Mouse (Mus musculus) erythroblast, adult 5-6 weeks (primary cell): ENCODE data around the gene Cd164l2. TPM values are rescaled to one million over a fixed set of nuclear protein-coding genes. Genes with fewer than 3 reads are reported as not detected.

Source experiments
- ATAC-seq: replicated peaks from 2 replicates; pipeline ENCODE4 v1.8.0; 2016; ENCODE audit warnings: moderate number of reproducible peaks, mild to moderate bottlenecking, moderate TSS enrichment, inconsistent platforms; ENCODE audit not compliant: poor library complexity, low FRiP score, severe bottlenecking
- total RNA-seq, 2 experiments: library from RNA; stranded (forward) in 1 of 2; stranded (reverse) in 1 of 2; fragments of 150-400 nt in 1 of 2; fragments of 200-764, 138-1000 nt in 1 of 2; gene quantifications; 2 replicates each; pipeline versions ENCODE4 v1.2.3 to v1.2.4; 2015 to 2017; ENCODE audit warnings: low replicate concordance in 2 of 2

Cd164l2 gene
- total RNA-seq (2015; ENCODE audit: low replicate concordance) (not detected in 2 replicates), total RNA-seq (2017; ENCODE audit: low replicate concordance) (not detected in 2 replicates)

DNA sequence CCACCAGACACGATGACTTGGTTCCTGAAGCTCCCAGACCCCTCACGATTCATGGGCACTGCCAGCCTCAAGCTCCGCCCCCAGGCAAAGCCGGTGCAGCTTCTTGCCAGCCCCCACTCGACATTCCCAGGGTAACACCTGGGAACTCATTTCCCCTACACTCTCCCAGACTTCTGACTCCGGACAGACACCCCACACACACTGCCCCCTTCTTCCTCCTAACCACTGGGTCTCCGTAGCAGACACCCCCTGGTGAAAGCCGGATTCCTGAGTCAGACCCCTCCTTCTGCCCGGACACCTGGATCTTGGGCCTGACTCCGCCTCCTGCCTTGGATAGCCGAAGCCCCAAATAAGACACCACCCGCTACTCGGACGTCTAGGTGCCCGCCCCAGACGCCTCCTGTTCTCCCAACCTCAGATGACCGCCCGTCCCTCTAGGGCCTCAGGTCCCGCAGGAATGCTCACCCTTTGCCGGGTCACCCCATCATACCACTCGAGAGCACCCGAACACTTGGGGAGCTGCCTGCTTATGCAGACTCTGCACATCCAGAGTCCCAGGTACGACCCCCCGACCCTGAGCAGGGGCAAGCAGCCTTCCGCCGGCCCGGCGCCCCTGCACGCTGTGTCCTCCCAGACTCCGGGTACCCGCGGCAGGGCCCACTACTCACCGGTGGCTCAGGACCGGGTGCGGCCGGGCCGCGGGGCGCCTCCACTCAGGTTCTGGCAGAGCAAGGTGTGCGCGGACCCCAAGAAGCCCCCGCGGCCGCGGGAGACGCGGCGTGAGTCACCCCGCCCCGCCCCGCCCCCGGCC, at the start of gene Cd164l2, which contains the start of gene Gpr3:
Gene Cd164l2, plus strand, starts transcription at position 381 of the 811 bp plus-strand sequence.
Gene Gpr3, minus strand, starts transcription at position 786 of the 811 bp plus-strand sequence.
- no peak for ATAC-seq

DNA sequence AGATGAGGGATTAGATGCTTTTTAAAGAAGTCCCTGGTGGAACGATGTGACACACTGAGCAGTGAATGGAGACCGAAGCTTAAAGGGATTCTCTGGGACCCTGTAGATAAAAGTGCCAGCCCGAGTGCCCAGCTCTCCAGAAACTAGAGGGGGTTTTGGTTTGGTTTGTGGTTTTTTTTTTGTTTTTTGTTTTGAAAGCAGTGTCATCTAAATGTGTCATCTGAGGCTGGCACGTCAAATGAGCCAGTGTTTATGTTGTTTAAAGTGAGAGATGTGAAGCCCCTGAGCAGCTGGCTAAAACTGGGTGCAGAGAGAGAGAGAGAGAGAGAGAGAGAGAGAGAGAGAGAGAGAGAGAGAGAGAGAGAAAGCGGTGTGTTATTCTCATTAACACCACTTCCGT, 49.7 kb upstream of the Cd164l2 start:
- no peak for ATAC-seq

DNA sequence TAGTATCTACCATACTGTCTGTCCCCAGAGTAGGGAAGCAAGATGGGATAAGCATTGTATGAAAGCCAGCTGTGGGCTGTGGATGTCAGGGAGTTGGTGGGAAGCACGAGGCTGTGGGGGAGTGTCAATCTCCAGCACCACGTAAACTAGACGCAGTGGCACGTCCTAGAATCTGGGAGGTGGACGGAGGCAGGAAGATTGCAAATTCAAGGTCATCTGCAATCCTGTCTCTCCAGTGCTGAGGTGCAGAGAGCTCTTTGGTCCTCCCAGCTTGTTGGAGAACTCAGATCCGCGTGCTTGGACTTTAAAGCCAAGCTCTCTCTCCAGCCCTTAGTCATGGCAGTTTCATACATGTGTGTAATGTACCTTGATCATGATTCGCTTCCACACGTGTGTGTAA, 45.2 kb upstream of the Cd164l2 start:
- ATAC-seq: no peak

DNA sequence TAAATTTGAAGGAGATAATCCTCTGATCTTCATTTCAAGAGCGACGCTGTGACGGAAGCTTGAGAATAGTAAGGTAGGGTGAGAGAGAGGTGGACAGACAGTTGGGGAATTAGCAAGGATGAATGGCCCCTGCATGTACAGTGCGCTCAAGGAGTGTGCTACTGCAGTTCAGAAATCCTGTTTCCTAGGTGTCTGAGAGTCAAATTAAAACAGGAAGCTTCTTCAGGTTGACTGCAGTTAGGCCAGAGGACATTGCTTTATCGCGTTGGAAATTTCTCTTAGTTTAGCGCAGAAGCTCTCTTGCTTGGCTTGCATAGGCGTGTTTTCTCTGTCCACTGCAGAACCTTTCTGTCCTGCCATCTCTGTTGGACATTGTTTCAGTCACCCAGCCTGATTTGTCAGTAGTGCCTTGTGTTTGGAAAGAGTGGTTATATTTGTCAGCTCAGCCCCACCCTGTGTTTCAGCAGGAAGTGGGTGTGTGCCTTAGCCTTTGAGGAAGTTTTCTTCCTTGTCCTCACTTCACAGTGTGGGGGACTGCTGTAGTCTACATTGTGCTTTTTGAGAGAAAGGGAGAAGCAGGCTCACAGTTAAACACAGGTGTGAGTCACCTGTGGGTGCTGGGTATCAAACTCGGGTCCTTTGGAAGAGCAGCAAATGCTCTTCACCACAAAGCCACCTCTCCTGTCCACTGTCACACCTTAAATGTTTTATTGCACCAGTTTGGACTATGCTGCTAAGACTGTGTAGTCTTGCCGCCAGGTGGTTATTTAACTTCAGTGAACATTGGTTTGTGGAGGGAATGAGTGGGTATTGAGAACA, 42.5 kb upstream of the Cd164l2 start:
- ATAC-seq: no peak

DNA sequence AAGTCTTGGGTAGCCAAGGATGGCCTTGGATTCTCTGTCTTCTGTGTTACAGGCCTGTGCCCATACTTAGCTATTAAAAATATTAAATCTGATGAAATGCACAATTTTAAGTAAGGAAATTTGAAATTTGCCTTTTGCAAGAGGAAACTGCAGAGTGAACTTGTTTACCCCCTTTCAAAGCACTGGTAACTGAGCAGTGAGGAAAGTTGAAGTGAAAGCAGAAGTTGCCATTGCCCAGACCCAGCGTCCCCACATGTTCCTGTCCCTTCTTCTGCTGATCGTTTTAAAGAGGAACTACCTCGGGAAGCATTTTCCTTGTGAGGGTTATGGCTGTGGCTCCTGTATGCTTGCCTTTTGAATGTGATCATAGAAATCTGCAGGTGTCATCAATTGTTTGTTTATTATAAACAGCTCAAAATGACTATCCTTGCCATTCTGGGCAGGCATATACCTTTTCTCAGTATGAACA, 41.8 kb upstream of the Cd164l2 start:
- ATAC-seq: no peak

DNA sequence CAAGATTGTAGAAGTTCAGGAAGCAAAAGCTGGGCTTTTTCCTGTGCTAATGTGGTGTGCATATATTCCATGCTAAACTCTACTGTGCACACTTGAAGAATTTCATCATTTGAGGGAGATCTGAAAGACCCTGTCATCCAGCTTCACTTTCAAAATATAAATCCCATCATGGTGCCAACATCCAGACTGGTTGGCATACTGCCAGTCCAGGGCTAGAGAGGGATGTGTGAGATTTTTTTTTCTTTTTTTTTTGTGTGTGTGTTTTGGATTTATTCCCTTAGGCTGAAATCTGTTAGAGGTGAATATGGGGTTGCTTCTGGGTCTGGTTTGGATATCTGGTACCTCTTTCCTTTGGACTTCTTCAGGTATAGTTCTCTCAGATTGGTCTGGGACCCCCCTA, 41.3 kb upstream of the Cd164l2 start:
- ATAC-seq: no peak

DNA sequence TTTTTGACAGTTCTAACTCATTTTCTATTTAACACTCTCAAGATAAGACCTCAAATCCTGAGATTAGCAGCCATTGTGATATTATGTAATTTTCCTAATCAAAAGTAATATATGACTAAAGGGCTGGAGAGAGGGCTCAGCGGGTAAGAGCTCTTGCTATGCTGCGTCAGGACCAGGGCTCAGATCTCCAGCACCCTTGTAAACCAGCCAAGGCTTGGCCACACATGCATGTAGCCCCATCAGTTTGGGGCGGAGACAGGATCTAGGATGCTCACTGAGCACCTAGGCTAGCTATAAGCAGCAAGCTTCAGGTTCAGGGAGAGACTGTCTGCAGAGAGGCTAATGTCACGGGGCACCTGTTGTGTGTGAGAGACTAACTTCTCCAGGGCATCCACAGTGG, 39.5 kb upstream of the Cd164l2 start:
- no peak for ATAC-seq

DNA sequence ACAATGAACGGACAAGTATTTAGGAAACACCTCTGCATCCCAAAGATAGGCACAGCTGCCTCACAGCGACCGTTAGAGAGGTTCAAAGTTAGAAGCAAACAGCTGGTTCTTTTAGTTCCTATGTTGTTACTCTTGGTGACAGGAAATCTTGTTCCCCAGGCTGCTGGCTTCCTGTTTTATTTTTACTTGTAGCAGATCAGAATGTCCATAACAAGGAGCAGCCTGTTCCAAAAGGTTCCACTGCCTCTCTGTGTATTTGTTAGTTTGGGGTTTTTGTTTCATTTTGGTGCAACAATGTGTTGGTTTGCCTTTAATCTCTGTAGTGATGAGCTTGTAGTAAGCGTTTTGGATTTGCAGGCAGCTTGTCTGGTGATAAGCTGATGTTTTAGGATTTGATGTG, 37.6 kb upstream of the Cd164l2 start:
- ATAC-seq: no peak

DNA sequence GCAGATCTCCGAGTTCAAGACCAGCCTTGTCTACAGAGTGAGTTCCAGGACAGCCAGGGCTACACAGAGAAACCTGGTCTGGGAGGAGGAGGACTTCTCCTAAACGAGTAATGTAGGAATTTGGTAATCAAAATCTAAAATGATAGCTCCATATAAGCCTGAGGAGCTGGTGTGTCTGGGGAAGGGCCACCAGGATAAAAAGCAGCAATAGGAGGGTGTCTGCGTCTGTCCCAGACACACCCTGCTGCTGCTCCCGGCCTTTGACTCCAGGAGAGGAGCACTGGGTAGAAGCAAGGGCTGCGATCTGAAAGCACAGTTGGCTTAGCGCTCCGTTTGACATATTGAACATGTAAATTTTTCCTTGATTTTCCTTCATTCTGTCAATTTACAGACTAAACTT, 36.7 kb upstream of the Cd164l2 start:
- no peak for ATAC-seq

DNA sequence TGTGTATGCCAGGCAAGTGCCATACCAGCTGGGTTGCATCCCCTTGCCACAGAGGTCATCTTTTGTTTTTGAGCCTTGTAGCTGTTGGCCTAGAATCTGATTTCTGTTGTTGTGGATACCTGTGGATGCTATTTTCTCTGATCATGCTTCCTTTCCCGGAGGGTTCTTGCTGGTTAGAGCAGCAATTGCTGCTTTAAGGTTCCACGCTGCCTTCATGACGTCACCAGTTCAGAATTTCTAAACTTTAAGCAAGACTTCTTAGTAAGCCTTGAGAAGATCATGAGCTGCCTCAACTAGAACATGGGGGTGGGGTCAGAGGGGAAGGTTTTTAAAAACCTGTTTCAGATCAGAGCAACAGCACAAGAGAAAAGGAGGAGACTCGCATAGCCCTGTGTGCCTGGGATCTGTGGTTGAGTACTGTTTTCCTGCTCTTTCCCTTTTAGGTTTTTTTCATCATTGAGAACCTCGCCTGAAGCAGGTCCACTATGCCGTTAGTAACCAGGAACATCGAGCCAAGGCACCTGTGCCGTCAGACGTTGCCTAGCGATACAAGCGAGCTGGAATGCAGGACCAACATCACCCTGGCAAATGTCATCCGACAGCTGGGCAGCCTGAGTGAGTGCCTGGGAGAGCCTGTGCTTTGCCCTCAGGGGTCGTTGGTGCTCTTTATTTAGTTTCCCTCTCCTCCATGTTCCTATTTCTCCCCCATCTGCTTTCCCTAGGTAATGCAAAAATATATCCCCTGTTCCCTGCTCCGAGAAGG, 35.8 kb upstream of the Cd164l2 start:
- no peak for ATAC-seq

DNA sequence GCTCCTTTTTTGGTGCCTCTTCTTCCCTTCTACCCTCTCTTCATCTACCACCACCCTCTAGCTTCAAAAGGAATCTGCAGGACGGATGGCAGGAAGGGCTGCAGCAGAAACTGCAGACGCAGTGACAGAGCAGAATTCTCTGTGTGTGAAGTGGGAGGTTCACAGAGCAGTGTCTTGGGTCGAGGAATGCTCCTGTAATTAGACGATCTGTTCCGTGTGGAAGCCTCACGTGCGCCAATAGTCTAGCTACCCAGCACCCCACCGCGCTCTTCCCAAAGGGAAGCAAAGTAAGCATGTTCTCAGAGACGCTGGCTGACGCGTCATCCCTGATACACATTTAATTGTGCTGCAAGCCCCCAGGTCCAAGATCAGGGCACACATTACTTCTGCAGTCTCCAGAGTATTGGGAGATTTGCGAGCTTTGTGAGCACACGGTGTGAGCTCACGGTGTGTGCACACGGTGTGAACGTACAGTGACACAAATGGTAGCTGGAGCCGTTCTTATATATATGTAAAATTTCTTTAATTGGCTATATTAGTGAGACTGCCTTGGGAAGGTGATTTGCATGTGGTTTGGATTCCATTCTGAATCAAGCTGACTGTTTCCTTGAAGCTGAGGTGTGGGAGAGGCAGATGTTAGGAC, 35.0 kb upstream of the Cd164l2 start:
- no peak for ATAC-seq

DNA sequence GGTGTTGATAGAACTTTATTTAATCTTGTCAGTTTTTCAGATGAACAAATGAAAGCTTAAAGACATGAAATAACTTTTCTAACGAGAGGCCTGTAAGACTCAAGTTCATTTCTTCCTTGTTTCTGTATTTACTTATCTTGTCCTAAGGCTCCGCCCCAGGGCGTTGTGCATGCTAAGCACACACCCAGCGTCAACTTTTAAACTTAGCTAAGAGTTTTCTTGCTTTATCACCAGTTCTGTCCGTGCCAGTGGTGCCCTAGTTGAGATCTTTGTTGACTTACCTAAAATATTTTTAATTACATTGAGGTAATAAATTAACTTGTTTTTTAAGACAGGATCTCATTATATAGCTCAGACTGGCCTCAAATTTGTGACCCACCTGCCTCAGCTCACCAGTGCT, 33.6 kb upstream of the Cd164l2 start:
- ATAC-seq: peak; percentile 93

DNA sequence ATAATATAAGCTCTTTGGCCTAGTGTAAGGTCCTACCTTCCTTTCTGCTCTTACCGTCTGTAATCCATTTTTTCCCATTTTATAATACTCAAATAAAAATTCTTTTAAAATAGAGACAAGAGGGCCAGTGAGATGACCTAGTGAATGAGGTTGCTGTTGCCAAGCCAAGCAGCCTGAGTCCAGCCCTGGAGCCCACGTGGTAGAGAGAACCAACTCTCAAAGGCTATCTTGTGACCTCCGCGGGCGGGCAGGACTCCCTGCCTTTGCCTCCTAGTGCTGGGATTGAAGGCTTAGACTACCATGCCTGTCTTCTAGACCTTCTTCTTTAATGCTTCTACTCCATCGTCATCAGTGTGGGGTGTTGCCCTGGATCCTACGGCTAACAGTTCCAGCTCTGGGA, 32.7 kb upstream of the Cd164l2 start:
- no peak for ATAC-seq

DNA sequence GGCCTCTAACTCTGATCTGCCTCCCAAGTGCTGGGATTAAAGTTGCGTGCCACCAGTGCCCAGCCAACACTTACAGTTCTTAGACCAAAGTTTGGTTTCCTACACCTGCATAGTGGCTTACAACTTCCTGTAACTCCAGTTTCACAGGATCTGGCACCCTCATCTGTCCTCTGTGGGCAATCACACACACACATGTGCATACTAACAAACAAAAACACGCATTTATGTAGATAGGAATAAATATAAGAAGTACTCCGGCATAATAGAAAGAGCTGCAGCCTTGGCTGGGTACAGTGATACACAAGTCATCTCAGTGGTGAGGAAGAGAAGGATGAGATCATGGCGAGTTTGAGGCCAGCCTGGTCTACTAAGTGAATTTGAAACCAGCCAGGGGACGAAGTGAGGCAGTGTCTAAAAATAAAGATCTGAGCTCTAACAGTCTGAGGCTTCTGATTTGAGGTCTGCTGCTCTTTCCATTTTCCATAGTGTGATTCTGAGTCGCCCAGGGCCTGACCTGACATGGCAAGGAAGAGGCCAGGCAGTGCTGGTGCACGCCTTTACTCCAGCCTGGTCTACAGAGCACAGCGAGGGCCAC, 29.4 kb upstream of the Cd164l2 start:
- no peak for ATAC-seq

DNA sequence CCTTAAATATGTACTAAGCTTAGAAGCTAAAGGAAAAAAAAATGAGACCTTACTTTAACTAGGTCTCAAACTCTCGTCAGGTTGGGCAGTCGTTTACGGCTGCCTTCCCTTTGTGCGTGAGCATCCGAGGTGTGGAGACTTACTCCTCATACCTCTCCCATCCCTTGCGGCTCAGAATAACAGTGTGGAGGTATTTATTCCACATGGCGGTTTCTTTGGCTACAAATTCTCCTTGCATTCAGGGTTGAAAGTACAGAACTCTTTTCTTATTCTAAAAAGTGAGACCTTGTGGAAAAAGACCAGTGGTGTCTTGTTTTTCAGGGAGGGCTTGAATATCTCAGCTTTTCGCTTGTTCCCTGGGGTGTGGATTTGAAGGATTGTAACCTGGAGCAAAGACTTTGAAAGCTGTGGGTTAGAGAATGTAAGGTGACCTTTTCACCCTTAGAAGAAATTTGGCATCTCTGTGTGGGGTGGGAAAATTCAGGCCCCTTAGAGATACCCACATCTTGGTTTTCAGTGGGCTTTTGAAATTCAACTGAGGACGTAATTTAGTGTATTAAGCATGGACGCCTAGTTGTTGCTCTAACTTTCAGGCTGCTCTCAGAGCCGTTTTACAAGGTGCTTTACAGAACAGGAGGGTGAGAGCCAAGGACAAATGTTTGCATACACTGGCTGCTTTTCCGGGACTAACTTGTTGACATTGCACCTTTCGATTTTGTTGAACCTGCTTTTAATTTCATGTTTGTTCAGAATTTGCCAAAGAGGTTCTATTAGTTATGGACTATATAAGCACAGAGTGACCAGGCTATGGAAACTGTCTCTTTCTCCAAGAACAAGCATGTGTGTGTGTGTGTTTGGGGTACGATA, 27.7 kb upstream of the Cd164l2 start:
- no peak for ATAC-seq

DNA sequence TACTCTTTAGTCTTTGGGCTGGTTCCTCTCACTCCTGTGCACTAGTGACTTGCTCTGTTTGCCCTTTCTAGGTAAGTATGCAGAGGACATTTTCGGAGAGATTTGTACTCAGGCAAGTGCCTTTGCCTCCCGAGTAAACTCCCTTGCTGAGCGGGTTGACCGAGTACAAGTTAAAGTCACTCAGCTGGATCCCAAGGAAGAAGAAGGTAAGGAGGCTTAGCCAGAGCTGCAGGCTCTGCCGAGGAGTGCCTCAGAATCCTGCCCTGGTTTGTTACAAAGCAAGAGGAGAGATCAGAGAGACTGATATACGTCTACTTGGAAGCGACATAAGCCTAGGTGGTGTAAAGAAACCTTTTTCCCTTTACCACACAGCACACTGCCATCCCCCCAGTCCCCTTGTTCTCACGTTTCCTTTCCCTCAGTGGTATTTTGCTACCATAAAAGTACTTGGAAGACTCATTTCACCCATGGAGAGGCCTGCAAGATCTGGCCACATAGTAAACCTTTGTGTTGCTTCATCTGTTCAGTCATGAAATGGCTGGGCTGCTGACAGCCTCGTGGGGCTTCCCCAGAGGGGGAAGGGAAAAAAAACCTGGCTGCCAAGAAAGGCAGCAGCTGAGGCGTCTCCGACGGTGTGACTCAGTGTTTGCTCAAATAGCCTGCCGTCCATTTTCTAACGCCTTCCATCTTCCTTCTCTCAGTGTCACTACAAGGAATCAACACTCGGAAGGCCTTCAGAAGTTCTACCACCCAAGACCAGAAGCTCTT, 26.8 kb upstream of the Cd164l2 start:
- ATAC-seq: no peak

DNA sequence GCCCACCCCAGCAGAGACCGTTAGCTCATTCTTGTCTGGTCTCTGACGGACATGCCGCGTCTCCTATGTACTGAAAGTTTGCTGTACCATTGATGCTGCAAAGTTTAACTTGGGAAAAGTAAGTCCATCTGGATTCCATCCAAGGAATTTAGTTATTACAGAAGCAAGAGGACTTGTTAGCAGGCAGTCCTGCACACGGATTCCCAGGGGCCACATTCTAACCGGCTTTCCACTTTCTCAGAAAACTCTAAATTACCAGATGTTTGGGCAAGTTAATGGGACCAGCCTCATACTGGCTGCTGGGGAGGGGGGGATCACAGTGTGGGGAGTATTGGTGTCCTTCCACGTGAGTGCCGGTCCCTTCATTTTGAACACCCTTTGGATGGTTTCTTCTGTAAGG, 26.0 kb upstream of the Cd164l2 start:
- ATAC-seq: no peak

DNA sequence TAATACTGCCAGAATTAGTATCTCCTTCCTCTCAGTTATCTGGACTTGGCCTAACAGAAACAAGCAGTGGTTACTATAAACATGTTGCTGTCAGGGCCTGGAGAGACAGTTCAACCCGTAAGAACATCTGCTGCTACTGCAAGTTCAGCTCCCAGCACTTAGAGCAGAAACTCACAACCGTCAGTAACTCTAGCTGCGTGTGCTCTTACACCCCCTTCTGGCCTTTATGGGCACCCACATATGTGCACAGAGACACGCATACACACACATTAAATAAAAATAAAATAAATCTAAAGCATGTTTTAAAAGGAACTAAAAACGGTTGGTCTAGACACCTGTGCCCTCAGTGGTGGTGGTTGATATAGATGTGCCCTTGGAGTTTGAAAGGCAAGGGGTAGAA, 25.1 kb upstream of the Cd164l2 start:
- no peak for ATAC-seq
